Mouse (Mus musculus): ENCODE results near the gene Gstm4.
A peak's percentile ranks its signal among the peaks of the same experiment; 100 is the strongest.

Gene Gstm4

GRCm38 (mm10) chr3:108044394-108045140 lies at the start of gene Gstm4:
Gstm4 (minus strand) TSS chr3:108044894.
- DNase-seq, result peak; percentile 87

GRCm38 (mm10) chr3:108094146-108094545 lies 49.5 kb upstream of the Gstm4 start:
- no peak for DNase-seq

DNA sequence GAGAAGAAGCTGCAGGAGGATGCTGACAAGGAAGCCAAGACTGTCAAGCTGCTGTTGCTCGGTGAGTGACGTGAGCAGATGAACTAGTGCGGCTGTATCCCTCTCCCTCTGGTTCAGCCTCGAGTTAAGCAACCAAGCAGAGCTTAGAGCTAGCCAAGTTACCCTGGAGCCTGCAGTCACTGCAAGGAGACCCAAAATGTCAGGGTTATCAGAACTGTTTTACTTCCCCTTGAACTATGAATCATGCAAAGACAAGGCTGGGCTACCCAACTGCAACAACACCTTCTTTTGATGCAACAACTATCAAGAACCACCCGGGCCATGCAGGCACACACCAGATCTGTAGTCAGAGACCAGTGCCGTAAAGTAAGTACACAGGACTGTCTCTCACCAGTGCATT lies 48.6 kb upstream of the Gstm4 start:
- DNase-seq, result no peak

DNA sequence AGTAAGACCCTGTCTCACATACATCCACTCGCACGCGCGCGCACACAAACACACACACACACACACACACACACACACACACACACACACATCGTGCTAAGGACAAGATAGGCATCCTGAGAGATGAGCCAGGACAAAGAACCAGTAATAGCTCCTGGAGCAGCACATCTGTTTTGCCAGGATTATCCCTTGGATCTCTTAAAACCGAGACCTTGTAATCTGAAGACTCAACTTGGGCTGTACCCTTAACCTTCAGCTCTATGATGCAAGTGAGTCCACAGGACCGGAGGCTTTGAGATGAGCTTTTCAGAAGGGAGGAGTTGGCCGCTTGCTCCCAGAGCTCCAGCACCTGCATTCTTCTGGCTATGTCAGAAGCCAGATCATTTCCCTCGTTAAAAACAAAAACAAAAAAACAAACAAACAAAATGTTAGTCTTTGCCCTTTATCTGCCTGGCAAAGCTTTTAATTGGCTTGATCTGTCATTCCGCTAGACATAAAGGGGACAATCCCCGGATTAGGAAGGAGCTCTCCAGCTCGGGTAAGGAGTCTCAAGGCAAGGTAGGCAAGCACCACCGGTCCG lies 47.9 kb upstream of the Gstm4 start, which contains the start of gene Gnat2:
TSS of gene Gnat2 (plus strand) at position 254 of the 580 bp plus-strand sequence.
- no peak for DNase-seq

- no peak for DNase-seq
Observed at GRCm38 (mm10) chr3:108092030-108092429, 47.3 kb upstream of the Gstm4 start.

DNA sequence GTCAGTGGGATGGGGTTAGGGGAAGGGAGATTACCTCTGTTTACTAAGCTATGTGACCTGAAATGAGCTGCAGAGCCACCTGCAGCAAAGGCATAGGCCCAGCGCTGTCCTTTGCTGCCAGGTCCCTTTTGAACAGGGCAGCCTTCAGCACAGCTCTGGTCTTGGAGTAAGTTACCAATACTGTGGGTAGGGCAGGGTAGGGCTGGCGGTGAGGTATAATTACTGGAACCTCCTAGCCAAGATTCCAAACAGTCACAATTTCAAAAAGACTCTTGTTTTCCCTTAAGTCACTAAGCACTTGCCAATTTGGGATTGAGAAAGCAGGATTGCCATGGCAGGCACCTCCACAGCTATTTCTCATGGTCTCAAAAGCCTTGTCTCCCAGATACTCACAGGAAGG lies 45.9 kb upstream of the Gstm4 start:
- no peak for DNase-seq

DNA sequence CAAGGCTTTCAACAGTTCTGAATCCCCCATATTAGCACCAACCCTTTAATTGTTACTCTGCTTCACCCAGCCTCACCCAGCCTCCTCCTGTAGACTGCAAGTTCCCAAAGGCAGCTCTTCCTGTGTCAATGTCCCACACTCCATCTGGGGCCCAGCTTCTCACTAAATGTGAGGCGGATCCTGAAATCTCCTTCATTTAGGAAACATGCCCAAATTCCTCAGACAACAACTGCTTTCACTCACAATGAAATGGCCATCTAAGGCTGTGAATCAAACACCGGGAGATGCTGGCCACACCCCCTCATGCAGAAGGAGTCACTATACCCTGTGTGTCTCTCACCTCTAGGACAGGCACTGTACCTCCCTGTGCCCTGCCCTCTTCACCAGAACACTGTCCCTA lies 45.2 kb upstream of the Gstm4 start:
- DNase-seq, result no peak

DNA sequence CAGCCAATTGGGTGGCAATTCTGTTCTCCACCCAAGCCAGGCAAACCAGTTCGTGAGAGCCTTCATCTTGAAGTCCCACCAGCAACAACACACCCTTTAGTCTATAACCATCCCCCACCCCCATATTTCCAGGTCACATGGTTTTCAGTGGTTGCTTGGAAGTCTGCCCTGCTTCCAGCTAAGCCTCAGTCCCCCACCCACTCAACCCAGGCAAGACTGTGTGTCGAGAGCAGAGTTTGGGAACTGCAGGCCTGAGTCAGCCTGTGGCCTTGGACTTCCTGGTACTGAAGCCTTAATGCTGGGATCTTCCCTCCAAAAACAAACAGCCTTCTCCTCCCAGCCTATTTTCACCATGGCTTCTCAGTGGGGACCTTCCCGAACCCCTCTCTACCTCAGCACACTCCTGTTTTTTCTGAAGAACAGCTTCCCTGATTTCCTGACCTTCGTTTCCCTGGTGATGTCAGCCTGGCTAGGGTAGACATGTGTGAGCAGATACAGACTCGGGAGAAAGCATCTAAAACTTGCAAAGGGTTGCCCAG lies 44.2 kb upstream of the Gstm4 start:
- DNase-seq, result no peak

GRCm38 (mm10) chr3:108087329-108087728 lies 42.6 kb upstream of the Gstm4 start:
- DNase-seq, result no peak

GRCm38 (mm10) chr3:108086470-108086979 lies 41.8 kb upstream of the Gstm4 start, which contains the start of gene Ampd2:
Ampd2 (minus strand) TSS chr3:108086651.
- DNase-seq, result no peak

DNA sequence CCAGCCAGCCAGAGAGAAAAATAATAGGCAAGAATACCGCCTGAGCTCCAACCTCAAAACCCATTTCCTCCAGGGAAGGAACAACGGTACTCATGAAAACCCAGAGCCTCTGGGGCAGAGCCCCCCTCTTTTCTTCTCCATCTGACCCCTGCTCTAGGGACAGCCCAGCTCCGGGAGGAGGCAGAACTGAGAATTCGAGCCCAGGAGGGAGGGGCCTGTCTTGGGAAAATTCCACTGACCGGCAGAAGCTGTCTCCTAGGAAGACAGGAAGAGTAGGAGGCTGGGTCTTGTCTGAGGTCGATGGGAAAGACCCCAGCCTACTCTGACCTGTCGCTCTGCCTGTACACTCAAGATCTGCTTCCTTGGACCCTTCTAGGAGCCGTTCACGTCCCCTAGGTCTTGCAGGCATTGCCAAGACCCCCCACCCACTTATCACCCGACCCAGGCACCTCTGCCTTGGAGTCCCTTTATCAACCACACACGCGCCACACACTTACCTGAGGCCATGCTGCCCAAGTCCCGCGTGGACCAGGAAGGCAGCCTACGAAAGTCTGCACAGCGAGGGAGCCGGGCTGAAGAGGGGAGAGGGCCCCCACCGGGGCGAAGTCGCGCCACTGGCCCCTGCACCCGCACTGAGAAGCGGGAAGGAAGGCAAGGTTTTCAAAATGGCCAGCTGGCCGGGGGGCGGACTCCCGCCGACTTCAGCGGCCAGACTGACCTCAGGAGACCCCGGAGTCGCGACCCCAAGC lies 41.2 kb upstream of the Gstm4 start:
- no peak for DNase-seq

DNA sequence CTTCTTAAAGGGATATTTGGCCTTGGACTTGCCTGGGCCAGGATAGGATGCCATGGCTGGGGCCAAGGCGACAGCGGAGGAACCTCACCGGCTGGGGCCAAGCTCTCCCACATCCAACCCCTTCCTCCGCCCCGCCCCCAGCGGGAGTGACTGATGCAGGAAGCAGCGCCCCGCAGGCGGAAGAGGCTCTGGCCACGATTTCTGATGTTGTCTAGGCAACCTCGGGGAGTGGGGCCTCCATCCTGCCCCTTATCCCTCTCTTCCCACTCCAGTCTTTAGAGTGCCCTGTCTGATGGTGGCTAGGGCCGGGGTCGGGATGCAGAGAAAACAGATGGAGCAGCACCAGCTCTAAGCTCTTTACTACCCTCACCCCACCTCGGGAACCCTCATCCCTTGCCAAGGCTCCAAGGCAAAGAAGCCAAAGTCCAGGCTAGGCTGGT lies 40.6 kb upstream of the Gstm4 start:
- DNase-seq, result peak; percentile 89

- DNase-seq, result no peak
Observed at GRCm38 (mm10) chr3:108084767-108085270, 40.1 kb upstream of the Gstm4 start.

DNA sequence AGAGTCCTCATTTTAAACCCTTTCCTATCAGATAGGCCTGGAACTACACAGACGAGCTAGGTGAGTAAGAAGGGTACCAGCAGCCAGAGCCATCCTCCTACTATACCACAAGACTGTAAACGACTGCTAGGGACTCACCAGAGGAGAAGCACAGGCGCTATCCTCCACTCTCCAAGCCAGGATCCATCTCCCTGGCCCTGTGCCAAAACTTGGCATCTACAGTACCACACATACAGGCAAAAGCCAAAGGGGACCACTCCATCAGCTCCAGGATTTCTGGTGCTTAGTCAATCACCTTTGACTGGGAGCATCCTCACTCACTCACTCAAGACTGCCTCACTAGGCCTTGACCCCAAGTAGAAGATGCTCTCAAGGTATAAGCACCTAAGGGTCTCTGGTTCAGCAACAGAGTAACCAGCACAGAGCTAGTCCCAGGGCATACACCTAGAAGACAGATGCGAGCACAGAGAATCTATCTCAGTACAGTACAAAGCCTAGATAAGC lies 39.3 kb upstream of the Gstm4 start:
- DNase-seq, result no peak

GRCm38 (mm10) chr3:108083161-108083560 lies 38.5 kb upstream of the Gstm4 start:
- no peak for DNase-seq

GRCm38 (mm10) chr3:108082251-108082875 lies 37.7 kb upstream of the Gstm4 start:
- no peak for DNase-seq

DNA sequence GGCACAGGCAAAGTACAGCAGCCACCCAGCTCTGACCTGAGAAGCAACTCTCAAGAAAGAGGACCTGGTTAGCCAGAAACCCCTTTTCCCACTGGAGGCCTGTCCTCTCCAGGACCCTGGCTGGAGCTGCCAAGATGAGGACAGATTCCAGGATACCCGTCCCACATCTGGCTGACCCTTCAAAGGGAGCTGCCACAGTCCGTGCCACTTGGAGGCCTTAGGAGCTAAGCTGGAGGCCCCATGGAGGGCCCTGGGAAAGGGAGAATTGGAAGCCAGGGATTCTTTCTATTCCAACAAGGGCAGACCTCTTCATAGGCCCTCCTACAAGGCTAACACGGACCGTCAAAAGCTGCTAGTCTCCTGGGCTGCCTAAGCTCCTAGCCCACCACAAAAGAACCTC lies 37.0 kb upstream of the Gstm4 start:
- no peak for DNase-seq

DNA sequence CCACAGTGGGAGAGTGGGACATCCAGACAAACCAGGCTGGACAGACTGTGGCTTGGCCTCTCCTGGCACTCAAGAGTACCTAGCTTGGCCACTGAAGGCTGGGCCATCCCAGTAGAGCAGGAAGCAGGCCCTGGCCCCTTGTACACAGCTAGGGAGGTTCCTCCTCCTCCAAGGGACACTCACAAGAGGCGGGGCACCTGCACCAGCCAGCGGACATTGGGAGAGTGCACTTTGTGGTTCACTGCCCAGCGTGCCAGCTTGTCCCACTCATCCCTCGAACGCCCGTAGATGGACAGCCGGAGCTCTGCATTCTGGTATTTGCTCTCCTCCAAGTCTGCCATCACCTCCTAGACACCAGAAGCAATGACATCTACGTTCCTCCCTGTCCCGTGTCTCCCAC lies 32.1 kb upstream of the Gstm4 start:
- DNase-seq, result no peak

- no peak for DNase-seq
Observed at GRCm38 (mm10) chr3:108072983-108073569, 28.4 kb upstream of the Gstm4 start.

DNA sequence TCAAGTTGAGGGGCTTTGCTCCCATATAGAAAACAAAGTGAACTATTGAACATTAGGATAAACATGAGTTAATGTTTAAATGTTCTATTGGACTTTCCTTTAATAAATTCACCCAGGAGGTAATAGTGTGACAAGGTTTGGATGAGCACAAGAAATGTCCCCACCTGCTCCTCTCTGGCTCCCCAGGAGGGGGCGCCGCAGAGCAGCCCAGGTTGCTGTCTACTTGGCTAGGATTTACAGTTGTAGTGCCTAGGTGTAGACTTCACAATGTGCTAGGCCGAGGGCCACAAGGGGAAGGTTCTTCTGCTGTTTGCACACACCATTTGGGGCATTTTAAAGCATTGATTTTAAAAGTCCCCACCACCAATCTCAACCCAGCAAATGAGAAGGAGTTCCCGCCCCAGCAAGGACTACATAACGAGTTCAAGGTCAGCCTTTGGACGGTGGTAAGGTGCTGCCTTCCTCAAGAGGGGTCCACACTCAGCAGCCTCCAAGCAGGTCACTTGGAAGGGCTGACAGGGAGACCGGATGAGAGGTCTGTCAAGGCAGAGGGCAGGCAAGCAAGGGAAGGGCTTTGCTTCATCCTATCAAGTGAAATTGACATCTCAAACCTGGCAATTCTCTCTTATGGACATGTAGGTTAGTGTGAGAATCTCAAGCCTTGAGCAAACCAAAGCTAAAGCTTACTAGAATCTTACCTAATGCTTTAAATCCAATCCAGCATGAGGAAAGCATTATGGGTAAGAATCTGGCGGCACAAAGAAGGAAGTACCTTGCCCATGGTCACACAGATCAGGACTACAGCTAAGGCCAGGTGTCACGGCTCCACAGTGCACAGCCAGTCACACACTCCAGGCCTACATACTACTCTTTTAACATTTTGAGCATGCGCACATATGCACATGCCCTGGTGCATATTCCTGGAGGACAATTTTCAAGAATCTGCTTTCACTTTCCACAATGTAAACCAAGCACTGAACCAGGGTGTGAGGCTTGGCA lies 25.9 kb upstream of the Gstm4 start:
- DNase-seq, result peak; percentile 58
